8 mouse cellular contexts compared by ENCODE assay signal in genomic region chr16:8636867-8637216, GRCm38 (mm10). TPM values are rescaled to one million over a fixed set of nuclear protein-coding genes. Genes with fewer than 3 reads are reported as not detected.
DNase-seq lines count a peak whose midpoint lies in the region; ATAC-seq and TF ChIP-seq lines count a peak whose summit lies in the region.

No protein-coding gene starts in this region.

- ATAC-seq in limb, embryonic 11.5 days (ENCODE audit: insufficient number of reproducible peaks, low FRiP score, low TSS enrichment, low read depth): peak; percentile 15; the same call in 1 of the 2 replicates
- ATAC-seq in monocyte, adult 5-6 weeks (replicated peaks; ENCODE audit: insufficient number of reproducible peaks, low FRiP score, low TSS enrichment, poor library complexity, severe bottlenecking): peak; percentile 32; the same call in 1 of the 2 replicates

- H3K4me2 ChIP-seq in limb, embryonic 11.5 days (ENCODE audit: low read depth, severe bottlenecking): peak overlapping the region; percentile 80

- H3K36me3 ChIP-seq in spleen, adult 2 months (ENCODE audit: control insufficient read depth, insufficient read depth, low read length): no peaks in the 10 kb centered on the region; the same call in none of the 2 replicates
- peaks cover 70% of the 10 kb centered on the region for H3K36me3 ChIP-seq in erythroblast, embryonic 14.5 days (ENCODE audit: control insufficient read depth)
- peaks cover 9% of the 10 kb centered on the region; the same call in 1 of the 2 replicates for H3K36me3 ChIP-seq in limb, embryonic 11.5 days (ENCODE audit: control insufficient read depth, insufficient read depth, low read length)

- peak overlapping the region; percentile 93 for H3K27ac ChIP-seq in spleen, adult 2 months (ENCODE audit: insufficient read depth, low read length)
- peak overlapping the region; percentile 67; the same call in 1 of the 2 replicates for H3K27ac ChIP-seq in limb, embryonic 11.5 days (replicated peaks; ENCODE audit: low read depth, low read length)

- DNase-seq in spleen, adult 2 months (ENCODE audit: low read depth in 1 of 2, low spot score in 2 of 2): no peak
- no peak for DNase-seq in spleen, adult 12 weeks (ENCODE audit: low spot score)
- DNase-seq in limb, embryonic 11.5 days (ENCODE audit: low spot score): no peak
- DNase-seq in adipocyte (ENCODE audit: low spot score): no peak
- DNase-seq in embryo, embryonic 10 days (ENCODE audit: low spot score): no peak
- no peak for DNase-seq in cerebellum, postnatal 36 days

- H3K9ac ChIP-seq in limb, embryonic 11.5 days (ENCODE audit: low read length): peak overlapping the region; percentile 86

- no peak for TF ChIP-seq CTCF in spleen, adult 2 months (IDR thresholded peaks at IDR 0.05; ENCODE audit: extremely low read depth, insufficient read depth, insufficient read length, insufficient replicate concordance)

- H3K4me3 ChIP-seq in spleen, adult 2 months (ENCODE audit: extremely low read depth, insufficient read depth, insufficient read length): peak overlapping the region; percentile 99
- peak overlapping the region; percentile 77 for H3K4me3 ChIP-seq in erythroblast, embryonic 14.5 days (replicated peaks)
- peak overlapping the region; percentile 78 for H3K4me3 ChIP-seq in limb, embryonic 11.5 days (ENCODE audit: low read depth, low read length)

- WGBS in spleen, adult 2 months: 1% methylated on average over 13 of the region's 13 CpGs
- under 1% methylated on average over 13 of the region's 13 CpGs for WGBS in limb, embryonic 11.5 days

- peaks cover 5% of the 10 kb centered on the region; the same call in 1 of the 2 replicates for H3K4me1 ChIP-seq in spleen, adult 2 months (ENCODE audit: control insufficient read depth, insufficient read depth, insufficient read length)
- H3K4me1 ChIP-seq in erythroblast, embryonic 14.5 days (ENCODE audit: control insufficient read depth): peaks cover 62% of the 10 kb centered on the region
- peaks cover 7% of the 10 kb centered on the region for H3K4me1 ChIP-seq in limb, embryonic 11.5 days (ENCODE audit: control insufficient read depth, insufficient read depth, low read length)

- no peak for TF ChIP-seq POLR2A in spleen, adult 2 months (IDR thresholded peaks at IDR 0.05; ENCODE audit: low read depth, low read length)

- no peaks in the 10 kb centered on the region for H3K9me3 ChIP-seq in erythroblast, embryonic 14.5 days (ENCODE audit: control insufficient read depth, low read length)
- H3K9me3 ChIP-seq in limb, embryonic 11.5 days (ENCODE audit: control insufficient read depth, low read length): no peaks in the 10 kb centered on the region; the same call in 1 of the 2 replicates

- no peaks in the 10 kb centered on the region for H3K27me3 ChIP-seq in spleen, adult 2 months (ENCODE audit: control insufficient read depth, insufficient read depth, low read length)
- H3K27me3 ChIP-seq in erythroblast, embryonic 14.5 days (ENCODE audit: control insufficient read depth): no peaks in the 10 kb centered on the region
- no peaks in the 10 kb centered on the region for H3K27me3 ChIP-seq in limb, embryonic 11.5 days (ENCODE audit: control insufficient read depth, insufficient read depth, low read length)

RNA-seq across cellular contexts. Expression of gene Pmm2, which starts 0.6 kb away (rescaled TPM):
- 50.2 and 58.1 TPM in 2 replicates for polyA plus RNA-seq in spleen, adult 2 months (2012; rRNA removed)
- polyA plus RNA-seq in erythroblast, embryonic 14.5 days (2012): 1.6 and 2.7 TPM in 2 replicates
- polyA plus RNA-seq in limb, embryonic 11.5 days (2014; fragmentation: Nextera tagmentation; extraction: Ambion mirVana): 43.7 and 48.5 TPM in 2 replicates
- 54.1 to 79.6 TPM (median 75.7 TPM) in 3 replicates for total RNA-seq in monocyte, adult 5-6 weeks (2017)

RNA-seq across cellular contexts. Expression of gene Tmem186, which starts 0.7 kb away (rescaled TPM):
- 9.7 and 10.4 TPM in 2 replicates for polyA plus RNA-seq in spleen, adult 2 months (2012; rRNA removed)
- polyA plus RNA-seq in erythroblast, embryonic 14.5 days (2012): 0.31 and 0.35 TPM in 2 replicates
- 17.2 and 17.5 TPM in 2 replicates for polyA plus RNA-seq in limb, embryonic 11.5 days (2014; fragmentation: Nextera tagmentation; extraction: Ambion mirVana)
- 5.5 to 11.7 TPM (median 8.6 TPM) in 3 replicates for total RNA-seq in monocyte, adult 5-6 weeks (2017)

RNA-seq across cellular contexts. Expression of gene Carhsp1, which starts 35.1 kb away (rescaled TPM):
- 56.5 and 63.1 TPM in 2 replicates for polyA plus RNA-seq in spleen, adult 2 months (2012; rRNA removed)
- 30.7 and 31.2 TPM in 2 replicates for polyA plus RNA-seq in erythroblast, embryonic 14.5 days (2012)
- 53.4 and 53.6 TPM in 2 replicates for polyA plus RNA-seq in limb, embryonic 11.5 days (2014; fragmentation: Nextera tagmentation; extraction: Ambion mirVana)
- total RNA-seq in monocyte, adult 5-6 weeks (2017): 21.1 to 24.1 TPM (median 21.4 TPM) in 3 replicates

RNA-seq across cellular contexts. Expression of gene Gm5767, which starts 43.7 kb away (rescaled TPM):
- polyA plus RNA-seq in spleen, adult 2 months (2012; rRNA removed): not detected in 2 replicates
- polyA plus RNA-seq in erythroblast, embryonic 14.5 days (2012): not detected in 2 replicates
- polyA plus RNA-seq in limb, embryonic 11.5 days (2014; fragmentation: Nextera tagmentation; extraction: Ambion mirVana): not detected in 2 replicates
- total RNA-seq in monocyte, adult 5-6 weeks (2017): 2.6 TPM in 1 of 3 replicates, not detected in the others

Comparison
In these comparisons a context has a peak if more than half of its experiments do, and no peak if none do; other contexts are left out.
1. RNA of gene Pmm2, which starts 0.6 kb away (polyA plus RNA-seq): 50.2 to 58.1 TPM in spleen, adult 2 months and 43.7 to 48.5 TPM in limb, embryonic 11.5 days; 1.6 to 2.7 TPM in erythroblast, embryonic 14.5 days; every median in the first group is over 10 times any median in the second.
2. Peak in every context shown above with its lines, with median percentiles within 50 percentile points of each other: H3K4me3 ChIP-seq.